9 mouse cellular contexts compared by ENCODE assay signal in the genomic region with DNA sequence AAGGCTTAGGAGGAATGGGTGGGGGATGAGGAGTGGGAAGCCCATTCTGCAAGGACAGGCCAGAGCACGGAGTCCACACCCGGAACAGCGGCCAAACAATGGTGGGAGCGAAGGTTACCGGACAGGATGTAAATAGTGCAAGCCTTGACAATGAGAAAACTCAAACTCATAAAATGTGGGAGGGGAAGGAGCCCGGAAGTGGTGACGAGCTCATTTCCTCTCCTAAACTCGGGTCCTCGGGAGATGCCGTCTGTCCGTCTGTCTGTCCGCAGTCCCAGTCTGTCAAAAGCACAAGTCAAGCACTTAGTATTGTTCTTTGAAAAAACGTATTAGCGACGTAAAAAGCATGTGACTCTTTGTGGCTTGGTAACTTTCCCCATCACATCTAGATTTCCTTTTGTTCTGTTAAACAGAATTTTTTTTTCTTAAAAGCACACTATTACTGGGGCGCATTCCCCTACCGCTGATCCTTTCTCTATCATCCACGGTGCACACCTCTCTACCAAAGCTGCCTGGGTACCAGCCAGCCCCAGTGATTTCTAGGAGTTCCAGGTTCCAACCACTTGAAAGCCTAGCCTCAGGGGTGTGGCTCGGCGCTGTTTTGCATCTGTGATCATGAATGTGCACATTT. TPM values are rescaled to one million over a fixed set of nuclear protein-coding genes. Genes with fewer than 3 reads are reported as not detected.
DNase-seq lines count a peak whose midpoint lies in the region; ATAC-seq lines count a peak whose summit lies in the region.
"Had no signal": no experiment of that assay in that cellular context is flagged by ENCODE, and none has a peak within 500 bp of the region (broad histone marks: within the 10 kb centered on the region; RNA-seq: fewer than 3 reads in every experiment).

No protein-coding gene starts in this region.

- H3K9me3 ChIP-seq in hindbrain, embryonic 11.5 days (ENCODE audit: control insufficient read depth, low read length): no peaks in the 10 kb centered on the region
- H3K9me3 ChIP-seq in hindbrain, embryonic 16.5 days (ENCODE audit: control insufficient read depth, low read length): no peaks in the 10 kb centered on the region
- H3K9me3 ChIP-seq in heart, embryonic 12.5 days (replicated peaks): 0 out of 2 replicates have a peak, but pooled peaks cover 4% of the 10 kb centered on the region
- H3K9me3 ChIP-seq: hindbrain, embryonic 15.5 days had no signal

- H3K4me3 ChIP-seq in hindbrain, embryonic 11.5 days (ENCODE audit: low read depth, low read length): no peak overlapping the region
- no peak overlapping the region for H3K4me3 ChIP-seq in hindbrain, embryonic 16.5 days (ENCODE audit: low read length)
- H3K4me3 ChIP-seq in heart, embryonic 12.5 days: no peak overlapping the region
- H3K4me3 ChIP-seq: hindbrain, embryonic 15.5 days had no signal

- H3K9ac ChIP-seq in hindbrain, embryonic 11.5 days (ENCODE audit: low read depth, low read length): no peak overlapping the region
- no peak overlapping the region for H3K9ac ChIP-seq in hindbrain, embryonic 16.5 days (ENCODE audit: low read depth, low read length)
- H3K9ac ChIP-seq in heart, embryonic 12.5 days: no peak overlapping the region
- H3K9ac ChIP-seq: hindbrain, embryonic 15.5 days had no signal

- H3K36me3 ChIP-seq in hindbrain, embryonic 11.5 days (ENCODE audit: control insufficient read depth, insufficient read depth, low read length): no peaks in the 10 kb centered on the region
- H3K36me3 ChIP-seq in hindbrain, embryonic 16.5 days (ENCODE audit: control insufficient read depth, insufficient read depth, low read length): no peaks in the 10 kb centered on the region
- no peaks in the 10 kb centered on the region for H3K36me3 ChIP-seq in heart, embryonic 12.5 days
- H3K36me3 ChIP-seq: hindbrain, embryonic 15.5 days had no signal

- H3K27ac ChIP-seq in hindbrain, embryonic 11.5 days (ENCODE audit: low read depth, low read length): no peak overlapping the region
- H3K27ac ChIP-seq in hindbrain, embryonic 16.5 days (ENCODE audit: low read depth, low read length): no peak overlapping the region
- no peak overlapping the region for H3K27ac ChIP-seq in heart, embryonic 12.5 days (ENCODE audit: poor library complexity, severe bottlenecking)
- H3K27ac ChIP-seq: hindbrain, embryonic 15.5 days had no signal

- peaks cover 7% of the 10 kb centered on the region for H3K4me1 ChIP-seq in hindbrain, embryonic 11.5 days (replicated peaks; ENCODE audit: control insufficient read depth, insufficient read depth, low read length)
- H3K4me1 ChIP-seq in hindbrain, embryonic 16.5 days (ENCODE audit: control insufficient read depth, insufficient read depth, low read depth, low read length): peaks cover 8% of the 10 kb centered on the region; the same call in 1 of the 2 replicates
- peaks cover 25% of the 10 kb centered on the region for H3K4me1 ChIP-seq in heart, embryonic 12.5 days (replicated peaks)

- 73% methylated on average over 20 of the region's 20 CpGs for WGBS in hindbrain, embryonic 11.5 days
- WGBS in hindbrain, embryonic 16.5 days: 69% methylated on average over 20 of the region's 20 CpGs
- WGBS in heart, embryonic 12.5 days: 56% methylated on average over 20 of the region's 20 CpGs

- no peaks in the 10 kb centered on the region for H3K27me3 ChIP-seq in hindbrain, embryonic 11.5 days (ENCODE audit: control insufficient read depth, insufficient read depth, low read length)
- no peaks in the 10 kb centered on the region for H3K27me3 ChIP-seq in hindbrain, embryonic 16.5 days (replicated peaks; ENCODE audit: control insufficient read depth, insufficient read depth, low read length)
- H3K27me3 ChIP-seq in heart, embryonic 12.5 days (replicated peaks): no peaks in the 10 kb centered on the region
- H3K27me3 ChIP-seq: hindbrain, embryonic 15.5 days had no signal

- ATAC-seq in hindbrain, embryonic 11.5 days (ENCODE audit: low FRiP score): no peak
- no peak for ATAC-seq in hindbrain, embryonic 16.5 days
- 0 out of 2 replicates have a peak, but pooled peaks have one; percentile 52 for ATAC-seq in heart, embryonic 12.5 days (ENCODE audit: insufficient number of reproducible peaks, low FRiP score)
- peak; percentile 30; the same call in 1 of the 2 replicates for ATAC-seq in megakaryocyte progenitor cell, adult 5-6 weeks (replicated peaks; ENCODE audit: poor library complexity)
- ATAC-seq in erythroid progenitor cell, adult 5-6 weeks (replicated peaks; ENCODE audit: low FRiP score, poor library complexity, severe bottlenecking): no peak

- no peak overlapping the region for H3K4me2 ChIP-seq in hindbrain, embryonic 11.5 days (replicated peaks; ENCODE audit: low read depth, low read length)
- H3K4me2 ChIP-seq in hindbrain, embryonic 16.5 days (ENCODE audit: low read length): no peak overlapping the region
- peak overlapping the region; percentile 14; the same call in 1 of the 2 replicates for H3K4me2 ChIP-seq in heart, embryonic 12.5 days
- H3K4me2 ChIP-seq: hindbrain, embryonic 15.5 days had no signal

- DNase-seq in hindbrain, embryonic 11.5 days (ENCODE audit: low spot score): peak; percentile 6
- peak; percentile 56 to 76 for DNase-seq in kidney, postnatal 25 days
- DNase-seq in MN1 (ENCODE audit: low spot score): no peak
- no peak for DNase-seq in cerebellum, adult 18-20 months

RNA-seq across cellular contexts. Expression of a gene that starts 48.0 kb away (rescaled TPM):
- polyA plus RNA-seq in hindbrain, embryonic 11.5 days (2014; fragmentation: Nextera tagmentation; extraction: Ambion mirVana): 33.7 and 34.0 TPM in 2 replicates
- 7.3 and 9.6 TPM in 2 replicates for polyA plus RNA-seq in hindbrain, embryonic 16.5 days (2015; fragmentation: Nextera tagmentation; extraction: Ambion mirVana)
- 26.7 and 29.7 TPM in 2 replicates for polyA plus RNA-seq in heart, embryonic 12.5 days (2016; fragmentation: Nextera tagmentation; extraction: Ambion mirVana)
- total RNA-seq in megakaryocyte progenitor cell, adult 5-6 weeks (2015): 60.4 and 76.5 TPM in 2 replicates
- total RNA-seq in megakaryocyte progenitor cell, adult 5-6 weeks (2017): 36.9 and 56.7 TPM in 2 replicates
- total RNA-seq in erythroid progenitor cell, adult 5-6 weeks (2015; ENCODE audit: low replicate concordance): 276 and 327 TPM in 2 replicates
- 196 and 224 TPM in 2 replicates for total RNA-seq in erythroid progenitor cell, adult 5-6 weeks (2017; ENCODE audit: low replicate concordance)

Comparison
In these comparisons a context has a peak if more than half of its experiments do, and no peak if none do; other contexts are left out.
1. ATAC-seq: peak in heart, embryonic 12.5 days (single experiment) and megakaryocyte progenitor cell, adult 5-6 weeks (single experiment); none in hindbrain, embryonic 11.5 days (single experiment), hindbrain, embryonic 16.5 days (single experiment) and erythroid progenitor cell, adult 5-6 weeks (single experiment).
2. DNase-seq: peak in hindbrain, embryonic 11.5 days (single experiment) and kidney, postnatal 25 days (2 of 2); none in MN1 (single experiment) and cerebellum, adult 18-20 months (0 of 2).